Mouse (Mus musculus) adrenal gland, postnatal 10 days (tissue): Measurements from ENCODE around the gene Syn2. TPM values are rescaled to one million over a fixed set of nuclear protein-coding genes. Genes with fewer than 3 reads are reported as not detected.

Experiments
- DNase-seq: peaks from one replicate; pipeline ENCODE4 v3.0.0; 2021; ENCODE audit warnings: mixed read lengths
- microRNA-seq: library from miRNA; unstranded; fragments of <30 nt; microRNA quantifications from one replicate; pipeline ENCODE4 v1.2.0, GENCODE M21; 2021
- total RNA-seq, 2 experiments: library from RNA; stranded (reverse); gene quantifications; 2 replicates each; pipeline ENCODE4 v1.2.3; 2021

Syn2 gene
- total RNA-seq, 2 experiments from 2014 or later = 23.2 to 41.1 TPM

DNA sequence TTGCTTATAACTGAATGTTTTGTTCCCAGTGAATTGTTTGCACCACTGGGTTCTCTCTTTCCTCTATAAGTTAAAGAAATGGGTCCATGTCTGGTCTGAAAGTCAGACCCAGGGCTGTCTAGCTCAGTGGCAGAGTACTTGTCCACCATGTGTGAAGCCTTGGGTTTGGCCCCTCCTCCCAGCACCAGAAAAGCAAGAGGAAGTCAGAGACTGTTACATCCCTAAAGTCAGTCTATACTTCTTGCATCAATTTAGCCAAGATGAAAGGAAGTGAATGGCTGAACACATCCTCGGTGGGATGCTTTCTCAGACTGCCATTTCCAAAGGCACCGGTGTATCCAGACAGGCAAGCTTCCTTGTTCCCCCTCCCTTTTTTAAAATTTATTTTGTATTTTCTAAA is 156.4 kb downstream of the Syn2 start:
- no peak for DNase-seq

GRCm38 (mm10) chr6:115291823-115292222 is 157.1 kb downstream of the Syn2 start:
- no peak for DNase-seq

GRCm38 (mm10) chr6:115292621-115293020 is 157.9 kb downstream of the Syn2 start:
- DNase-seq = peak; percentile 43

DNA sequence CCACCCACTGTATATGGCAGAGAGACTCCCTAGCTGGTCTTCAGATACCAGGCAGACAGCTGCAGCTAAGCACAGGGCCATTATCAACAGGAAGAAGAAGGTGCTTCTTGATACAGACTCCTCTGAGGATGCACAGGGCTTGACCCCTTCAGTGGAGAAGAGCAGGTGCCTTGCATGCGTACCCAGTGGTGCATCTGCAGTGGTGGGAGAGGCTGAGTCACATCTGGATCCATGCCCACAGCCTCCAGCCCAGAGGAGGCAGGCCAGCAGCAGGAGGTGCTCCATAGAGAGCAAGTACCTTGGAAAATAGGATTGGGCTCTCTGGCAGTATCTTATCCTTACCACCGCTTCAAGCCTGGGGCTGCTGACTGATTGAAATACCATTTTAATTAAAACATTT is 159.2 kb downstream of the Syn2 start:
- no peak for DNase-seq

DNA sequence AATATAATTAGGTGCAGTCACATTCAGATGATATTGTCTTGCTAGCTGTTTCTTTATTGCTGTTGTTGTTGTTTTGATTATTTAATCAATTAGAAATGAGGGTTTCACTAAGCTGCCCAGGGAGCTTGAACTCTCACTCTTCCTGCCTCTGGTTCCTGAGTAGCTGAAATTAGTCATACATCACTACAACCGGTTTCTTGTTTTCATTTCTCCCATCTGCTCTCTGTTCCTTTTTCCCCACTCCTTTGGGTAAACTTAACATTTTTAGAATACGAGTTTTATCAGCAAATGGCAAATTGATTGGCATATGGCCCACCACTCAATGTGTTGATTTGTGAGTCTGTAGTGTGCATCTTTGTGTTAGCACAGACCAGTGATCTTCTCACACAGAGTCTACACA is 172.4 kb downstream of the Syn2 start:
- no peak for DNase-seq

DNA sequence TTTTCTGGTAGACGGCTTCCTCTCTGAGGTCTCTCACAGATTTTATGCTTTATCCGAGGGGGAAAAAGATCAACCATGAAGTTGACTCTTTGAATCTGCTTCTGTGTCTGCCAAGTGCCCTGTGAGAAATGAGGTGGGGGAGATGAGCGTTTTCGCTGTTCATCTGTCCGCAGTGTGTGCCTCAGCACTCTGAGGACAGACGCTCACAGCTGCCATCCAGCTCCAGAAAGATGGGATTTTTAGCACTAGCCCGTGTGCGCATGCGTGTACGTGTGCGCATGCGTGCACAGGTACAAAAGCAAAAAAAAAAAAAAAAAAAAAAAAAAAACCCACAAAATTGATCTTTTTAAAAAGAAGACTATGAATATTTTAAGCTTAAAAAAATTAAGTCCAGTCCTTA is 178.1 kb downstream of the Syn2 start:
- no peak for DNase-seq

- DNase-seq = peak; percentile 8
Observed at GRCm38 (mm10) chr6:115313235-115313738, 178.6 kb downstream of the Syn2 start.

GRCm38 (mm10) chr6:115313910-115314309 is 179.2 kb downstream of the Syn2 start:
- DNase-seq = no peak

DNA sequence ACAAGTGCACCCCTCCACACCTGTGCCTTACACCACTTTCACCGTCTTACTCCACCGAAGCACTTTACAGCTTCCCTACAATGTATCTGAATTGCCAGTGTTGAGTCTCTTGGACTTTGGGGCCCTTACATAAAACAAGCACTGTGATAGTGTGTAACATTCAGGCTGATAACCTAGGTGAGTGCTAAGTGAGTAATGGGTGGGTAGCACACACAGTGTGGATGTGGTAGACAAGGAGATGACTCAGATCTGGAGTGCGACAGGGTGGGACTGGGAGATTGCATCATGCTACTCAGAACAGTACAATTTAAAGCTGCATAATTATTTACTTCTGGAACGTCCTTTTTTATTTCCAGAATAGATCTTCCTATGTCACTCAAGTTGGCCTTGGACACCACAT is 181.1 kb downstream of the Syn2 start:
- DNase-seq = no peak

- DNase-seq = peak; percentile 7
Observed at GRCm38 (mm10) chr6:115316811-115317221, 182.1 kb downstream of the Syn2 start.

GRCm38 (mm10) chr6:115318811-115319210 is 184.1 kb downstream of the Syn2 start:
- no peak for DNase-seq

DNA sequence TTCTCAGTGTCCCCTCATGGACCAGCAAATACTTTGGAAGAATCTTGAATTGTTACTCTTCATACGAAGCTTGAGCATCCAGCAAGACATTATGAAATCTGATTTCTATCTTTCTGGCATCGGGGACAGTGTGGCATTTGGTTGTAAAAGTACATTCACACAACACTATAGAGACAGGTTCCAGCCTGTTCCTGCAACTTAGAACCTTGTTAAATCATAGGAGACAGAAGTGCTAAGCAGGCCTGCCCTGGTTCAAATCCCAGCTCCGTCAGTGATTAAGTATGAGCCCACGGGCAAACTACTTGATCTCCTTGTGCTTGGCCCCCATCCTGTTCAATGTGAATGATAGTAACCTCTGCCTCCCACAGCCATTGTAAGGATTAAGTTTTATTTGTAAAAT is 185.0 kb downstream of the Syn2 start:
- DNase-seq = no peak

- peak; percentile 6 for DNase-seq
Observed at GRCm38 (mm10) chr6:115320927-115321714, 186.4 kb downstream of the Syn2 start.

- DNase-seq = no peak
Observed at GRCm38 (mm10) chr6:115321883-115322351, 187.2 kb downstream of the Syn2 start.

- no peak for DNase-seq
Observed at GRCm38 (mm10) chr6:115322956-115323355, 188.3 kb downstream of the Syn2 start.

DNA sequence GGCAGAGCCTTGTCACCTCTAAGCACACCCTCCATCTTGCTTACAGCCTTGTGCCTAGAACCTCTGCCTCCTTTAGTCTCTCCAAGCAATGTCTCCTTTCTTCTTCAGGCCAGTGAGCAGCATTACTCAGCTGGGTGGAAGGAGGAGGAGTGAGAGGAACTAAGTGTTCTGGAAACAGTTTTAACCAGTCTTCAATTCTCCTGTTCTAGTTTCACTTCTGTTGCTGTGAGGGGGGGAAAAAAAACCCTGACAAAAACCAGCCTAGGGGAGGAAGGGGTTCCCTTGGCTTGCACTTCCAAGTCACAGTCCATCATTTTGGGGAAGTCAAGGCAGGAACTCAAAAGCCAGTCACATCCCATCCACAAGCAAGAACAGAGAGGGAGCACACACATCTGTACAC is 196.3 kb downstream of the Syn2 start:
- no peak for DNase-seq

Small RNA genes lying within 50 kb of the gene (microRNA-seq; reads per million reads assigned to microRNA genes)
- not detected for gene Gm24767

Other genes with a start within 250 kb of the Syn2 start
- 10 to 100 TPM; 82.4 to 93.1 TPM for gene Vgll4, start 164.9 kb upstream of the Syn2 start, total RNA-seq
- 10 to 100 TPM; 28.4 to 30.5 TPM for gene Tamm41, start 97.0 kb upstream of the Syn2 start, total RNA-seq
- gene Gm17482, start 92.4 kb downstream of the Syn2 start, total RNA-seq = not detected
- 10 to 100 TPM; 10.8 to 25.3 TPM for gene Timp4, start 117.3 kb downstream of the Syn2 start, total RNA-seq
- gene Pparg, start 226.0 kb downstream of the Syn2 start, total RNA-seq = 100 to 1,000 TPM; 145 to 148 TPM